Mouse (Mus musculus): ENCODE measurements around the gene Rps27rt. TPM values are rescaled to one million over a fixed set of nuclear protein-coding genes. Genes with fewer than 3 reads are reported as not detected.
"Not testable (repeated sequence)": the region's sequence is repeated elsewhere in the genome, so short reads cannot be mapped to it uniquely, and the experiment has no call there.

Gene Rps27rt
- 174 and 306 TPM in 2 replicates for polyA plus RNA-seq (2015; fragmentation: Nextera tagmentation; extraction: Ambion mirVana)

- H3K4me1 ChIP-seq (replicated peaks) = peaks cover 19% of the 10 kb centered on the region
- WGBS = 86% methylated on average over 16 of the region's 16 CpGs
Observed at GRCm38 (mm10) chr9:114982689-114983360, at the start of gene Rps27rt. Gene Rps27rt, minus strand, starts transcription at chr9:114982739.

GRCm38 (mm10) chr9:115031046-115031445 lies 48.5 kb upstream of the Rps27rt start:
- H3K27me3 ChIP-seq; ATAC-seq (replicated peaks; ENCODE audit: insufficient number of reproducible peaks, insufficient read depth, low FRiP score, low read depth); H3K4me3 ChIP-seq; H3K9ac ChIP-seq; H3K27ac ChIP-seq; H3K4me2 ChIP-seq; H3K36me3 ChIP-seq; H3K4me1 ChIP-seq (replicated peaks); H3K9me3 ChIP-seq (replicated peaks): not testable (repeated sequence)
- WGBS = 93% methylated on average over 1 of the region's 1 CpGs

More at GRCm38 (mm10) chr9:114982689-114983360, at the start of gene Rps27rt:
- no peaks in the 10 kb centered on the region for H3K36me3 ChIP-seq
- H3K27me3 ChIP-seq = no peaks in the 10 kb centered on the region
- no peak within 1 kb of the TSS for H3K4me3 ChIP-seq
- ATAC-seq (replicated peaks; ENCODE audit: insufficient number of reproducible peaks, insufficient read depth, low FRiP score, low read depth) = no peak
- no peak within 1 kb of the TSS for H3K27ac ChIP-seq
- H3K9me3 ChIP-seq (replicated peaks) = no peaks in the 10 kb centered on the region
- H3K4me2 ChIP-seq = no peak within 1 kb of the TSS
- no peak within 1 kb of the TSS for H3K9ac ChIP-seq

GRCm38 (mm10) chr9:115030581-115030980 lies 48.0 kb upstream of the Rps27rt start:
- WGBS = 82% methylated on average over 4 of the region's 4 CpGs
- no peaks in the 10 kb centered on the region for H3K9me3 ChIP-seq (replicated peaks)
- H3K9ac ChIP-seq = no peak overlapping the region
- no peak overlapping the region for H3K4me2 ChIP-seq
- no peak for ATAC-seq (replicated peaks; ENCODE audit: insufficient number of reproducible peaks, insufficient read depth, low FRiP score, low read depth)
- H3K27me3 ChIP-seq = no peaks in the 10 kb centered on the region
- no peaks in the 10 kb centered on the region; the same call in 1 of the 2 replicates for H3K4me1 ChIP-seq (replicated peaks)
- no peak overlapping the region for H3K27ac ChIP-seq
- H3K36me3 ChIP-seq = no peaks in the 10 kb centered on the region
- H3K4me3 ChIP-seq = no peak overlapping the region

GRCm38 (mm10) chr9:115029307-115029706 lies 46.8 kb upstream of the Rps27rt start:
- H3K27me3 ChIP-seq = no peaks in the 10 kb centered on the region
- H3K9me3 ChIP-seq (replicated peaks) = no peaks in the 10 kb centered on the region
- H3K4me1 ChIP-seq (replicated peaks) = peaks cover 7% of the 10 kb centered on the region
- no peak overlapping the region for H3K4me3 ChIP-seq
- no peak overlapping the region for H3K27ac ChIP-seq
- WGBS = 32% methylated on average over 3 of the region's 3 CpGs
- H3K9ac ChIP-seq = no peak overlapping the region
- no peaks in the 10 kb centered on the region for H3K36me3 ChIP-seq
- H3K4me2 ChIP-seq = no peak overlapping the region
- ATAC-seq (replicated peaks; ENCODE audit: insufficient number of reproducible peaks, insufficient read depth, low FRiP score, low read depth) = no peak

GRCm38 (mm10) chr9:115023708-115024383 lies 41.3 kb upstream of the Rps27rt start:
- 42% methylated on average over 10 of the region's 10 CpGs for WGBS
- Histone ChIP-seq H3K9ac (no peak overlapping the region), H3K27me3 (no peaks in the 10 kb centered on the region), H3K4me1 (replicated peaks) (peaks cover 22% of the 10 kb centered on the region), H3K4me2 (peak overlapping the region; percentile 50), H3K9me3 (replicated peaks) (no peaks in the 10 kb centered on the region), H3K4me3 (0 out of 2 replicates have a peak overlapping the region, but pooled peaks have one; percentile 10), H3K27ac (peak overlapping the region; percentile 63), H3K36me3 (no peaks in the 10 kb centered on the region)
- peak; percentile 55 for ATAC-seq (replicated peaks; ENCODE audit: insufficient number of reproducible peaks, insufficient read depth, low FRiP score, low read depth)

- no peak overlapping the region for H3K27ac ChIP-seq
- no peaks in the 10 kb centered on the region for H3K9me3 ChIP-seq (replicated peaks)
- no peak overlapping the region for H3K9ac ChIP-seq
- no peak overlapping the region for H3K4me3 ChIP-seq
- H3K4me2 ChIP-seq = no peak overlapping the region
- H3K36me3 ChIP-seq = no peaks in the 10 kb centered on the region
- WGBS = 79% methylated on average over 3 of the region's 3 CpGs
- H3K27me3 ChIP-seq = no peaks in the 10 kb centered on the region
- peaks cover 22% of the 10 kb centered on the region for H3K4me1 ChIP-seq (replicated peaks)
- ATAC-seq (replicated peaks; ENCODE audit: insufficient number of reproducible peaks, insufficient read depth, low FRiP score, low read depth) = no peak
Observed at GRCm38 (mm10) chr9:115023137-115023536, 40.6 kb upstream of the Rps27rt start.

GRCm38 (mm10) chr9:115021419-115021818 lies 38.9 kb upstream of the Rps27rt start:
- no peak overlapping the region for H3K27ac ChIP-seq
- H3K27me3 ChIP-seq = no peaks in the 10 kb centered on the region
- H3K9me3 ChIP-seq (replicated peaks) = no peaks in the 10 kb centered on the region
- H3K9ac ChIP-seq = no peak overlapping the region
- ATAC-seq (replicated peaks; ENCODE audit: insufficient number of reproducible peaks, insufficient read depth, low FRiP score, low read depth) = no peak
- 74% methylated on average over 2 of the region's 2 CpGs for WGBS
- H3K4me1 ChIP-seq (replicated peaks) = peaks cover 22% of the 10 kb centered on the region
- H3K4me3 ChIP-seq = no peak overlapping the region
- H3K36me3 ChIP-seq = no peaks in the 10 kb centered on the region
- H3K4me2 ChIP-seq = no peak overlapping the region

GRCm38 (mm10) chr9:115020141-115020540 lies 37.6 kb upstream of the Rps27rt start:
- H3K4me2 ChIP-seq = no peak overlapping the region
- no peak for ATAC-seq (replicated peaks; ENCODE audit: insufficient number of reproducible peaks, insufficient read depth, low FRiP score, low read depth)
- H3K4me1 ChIP-seq (replicated peaks) = peaks cover 22% of the 10 kb centered on the region
- H3K36me3 ChIP-seq = no peaks in the 10 kb centered on the region
- WGBS = 90% methylated on average over 7 of the region's 7 CpGs
- no peaks in the 10 kb centered on the region for H3K27me3 ChIP-seq
- no peak overlapping the region for H3K9ac ChIP-seq
- no peak overlapping the region for H3K4me3 ChIP-seq
- no peaks in the 10 kb centered on the region for H3K9me3 ChIP-seq (replicated peaks)
- no peak overlapping the region for H3K27ac ChIP-seq

- H3K4me2 ChIP-seq = no peak overlapping the region
- H3K9ac ChIP-seq = no peak overlapping the region
- peaks cover 9% of the 10 kb centered on the region for H3K4me1 ChIP-seq (replicated peaks)
- WGBS = 59% methylated on average over 12 of the region's 12 CpGs
- H3K27ac ChIP-seq = no peak overlapping the region
- ATAC-seq (replicated peaks; ENCODE audit: insufficient number of reproducible peaks, insufficient read depth, low FRiP score, low read depth) = no peak
- no peaks in the 10 kb centered on the region for H3K9me3 ChIP-seq (replicated peaks)
- no peaks in the 10 kb centered on the region for H3K36me3 ChIP-seq
- no peaks in the 10 kb centered on the region for H3K27me3 ChIP-seq
- H3K4me3 ChIP-seq = no peak overlapping the region
Observed at GRCm38 (mm10) chr9:115012367-115012766, 29.8 kb upstream of the Rps27rt start.

GRCm38 (mm10) chr9:115008194-115008593 lies 25.7 kb upstream of the Rps27rt start:
- no peak overlapping the region for H3K4me3 ChIP-seq
- H3K27ac ChIP-seq = no peak overlapping the region
- H3K9me3 ChIP-seq (replicated peaks) = no peaks in the 10 kb centered on the region
- H3K9ac ChIP-seq = no peak overlapping the region
- no peaks in the 10 kb centered on the region for H3K27me3 ChIP-seq
- H3K4me1 ChIP-seq (replicated peaks) = peaks cover 9% of the 10 kb centered on the region
- WGBS = 65% methylated on average over 7 of the region's 7 CpGs
- ATAC-seq (replicated peaks; ENCODE audit: insufficient number of reproducible peaks, insufficient read depth, low FRiP score, low read depth) = no peak
- no peaks in the 10 kb centered on the region for H3K36me3 ChIP-seq
- no peak overlapping the region for H3K4me2 ChIP-seq

- no peak overlapping the region for H3K4me2 ChIP-seq
- peaks cover 6% of the 10 kb centered on the region for H3K4me1 ChIP-seq (replicated peaks)
- no peak overlapping the region for H3K27ac ChIP-seq
- no peaks in the 10 kb centered on the region for H3K27me3 ChIP-seq
- H3K9me3 ChIP-seq (replicated peaks) = no peaks in the 10 kb centered on the region
- H3K36me3 ChIP-seq = no peaks in the 10 kb centered on the region
- no peak overlapping the region for H3K4me3 ChIP-seq
- 44% methylated on average over 6 of the region's 6 CpGs for WGBS
- no peak overlapping the region for H3K9ac ChIP-seq
- no peak for ATAC-seq (replicated peaks; ENCODE audit: insufficient number of reproducible peaks, insufficient read depth, low FRiP score, low read depth)
Observed at GRCm38 (mm10) chr9:115007776-115008175, 25.2 kb upstream of the Rps27rt start.

- no peaks in the 10 kb centered on the region for H3K9me3 ChIP-seq (replicated peaks)
- no peak overlapping the region for H3K4me3 ChIP-seq
- no peak for ATAC-seq (replicated peaks; ENCODE audit: insufficient number of reproducible peaks, insufficient read depth, low FRiP score, low read depth)
- no peaks in the 10 kb centered on the region for H3K27me3 ChIP-seq
- H3K4me2 ChIP-seq = no peak overlapping the region
- H3K4me1 ChIP-seq (replicated peaks) = peaks cover 6% of the 10 kb centered on the region
- H3K9ac ChIP-seq = no peak overlapping the region
- whole genome bisulfite sequencing = 79% methylated on average over 10 of the region's 10 CpGs
- H3K27ac ChIP-seq = no peak overlapping the region
- H3K36me3 ChIP-seq = no peaks in the 10 kb centered on the region
Observed at GRCm38 (mm10) chr9:115005446-115005845, 22.9 kb upstream of the Rps27rt start.

All from heart, embryonic 15.5 days (tissue).